Comparison of ENCODE assay signal across 8 mouse cellular contexts in the genomic region with DNA sequence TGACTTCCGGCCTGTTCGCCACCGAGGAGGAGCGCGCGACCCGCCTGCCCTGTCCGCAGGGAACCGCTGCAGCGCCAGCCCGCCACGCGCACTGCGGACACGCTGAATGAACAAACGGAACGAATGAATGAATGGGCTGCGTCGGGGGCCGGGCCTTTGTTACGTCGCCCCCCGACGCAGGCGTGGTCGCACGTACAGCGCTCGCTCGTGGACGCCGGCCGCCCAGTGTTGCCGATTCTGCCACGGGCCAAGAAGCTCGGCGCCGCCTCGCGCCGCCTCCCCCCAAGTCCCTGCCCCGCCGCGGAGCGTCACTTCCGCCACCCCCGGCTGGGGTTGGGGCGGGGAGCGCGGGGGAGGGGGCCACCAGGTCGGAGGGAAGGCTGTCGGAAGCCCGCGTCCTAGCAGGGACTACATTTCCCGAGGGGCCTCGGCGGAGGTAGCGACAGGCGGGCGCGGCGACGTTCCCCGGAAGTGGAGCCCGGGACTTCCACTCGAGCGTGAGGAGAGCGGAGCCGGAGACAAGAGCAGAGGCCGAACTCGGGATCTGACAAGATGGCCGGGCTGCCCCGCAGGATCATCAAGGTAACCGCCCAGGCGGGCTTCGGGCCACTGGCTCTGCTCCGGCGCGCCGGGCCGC. TPM values are rescaled to one million over a fixed set of nuclear protein-coding genes. Genes with fewer than 3 reads are reported as not detected.
DNase-seq lines count a peak whose midpoint lies in the region; ATAC-seq lines count a peak whose summit lies in the region.

A gene (plus strand): TSS at position 490 of the 637 bp plus-strand sequence.

- H3K27me3 ChIP-seq in hindbrain, embryonic 14.5 days (ENCODE audit: control insufficient read depth, insufficient read depth, low read length) = no peaks in the 10 kb centered on the region

- H3K9ac ChIP-seq in hindbrain, embryonic 14.5 days = peak within 1 kb of the TSS; percentile 96

- peaks cover 18% of the 10 kb centered on the region for H3K4me1 ChIP-seq in hindbrain, embryonic 14.5 days (replicated peaks; ENCODE audit: control insufficient read depth, insufficient read depth, low read length)

- peak; percentile 98 for DNase-seq in R1 (ENCODE audit: low read depth, low spot score)
- peak; percentile 98 to 99 for DNase-seq in cerebellum, postnatal 25 days
- peak; percentile 95 to 96 for DNase-seq in frontal cortex, postnatal 25 days (ENCODE audit: low spot score in 2 of 2)
- peak; percentile 96 for DNase-seq in hindbrain, embryonic 14.5 days (ENCODE audit: low spot score)
- peak; percentile 98 to 99 for DNase-seq in layer of hippocampus, postnatal 36 days
- DNase-seq in lung, postnatal 36 days = peak; percentile 97
- peak; percentile 99 for DNase-seq in retina, postnatal 1 day
- peak; percentile 90 to 98 for DNase-seq in urinary bladder, adult 18-20 months (ENCODE audit: low spot score in 2 of 2)

- H3K4me2 ChIP-seq in hindbrain, embryonic 14.5 days (replicated peaks) = peak within 1 kb of the TSS; percentile 88

- peak within 1 kb of the TSS; percentile 95 for H3K27ac ChIP-seq in hindbrain, embryonic 14.5 days

- peak within 1 kb of the TSS; percentile 99 for H3K4me3 ChIP-seq in hindbrain, embryonic 14.5 days (replicated peaks; ENCODE audit: low read length)

- WGBS in hindbrain, embryonic 14.5 days = under 1% methylated on average over 77 of the region's 81 CpGs

- 0 out of 2 replicates have a peak, but pooled peaks cover 4% of the 10 kb centered on the region for H3K36me3 ChIP-seq in hindbrain, embryonic 14.5 days (replicated peaks; ENCODE audit: control insufficient read depth, insufficient read depth)

- no peaks in the 10 kb centered on the region for H3K9me3 ChIP-seq in hindbrain, embryonic 14.5 days (ENCODE audit: control insufficient read depth, low read length)

- ATAC-seq in hindbrain, embryonic 14.5 days (ENCODE audit: low FRiP score) = peak; percentile 97

RNA-seq across cellular contexts. Expression of the gene that starts here (rescaled TPM):
- polyA plus RNA-seq in hindbrain, embryonic 14.5 days (2014; fragmentation: Nextera tagmentation; extraction: Ambion mirVana) = 371 and 400 TPM in 2 replicates
- total RNA-seq in layer of hippocampus, postnatal 36 days (2021) = 100 to 1,000 TPM; 192 to 202 TPM

Comparison
In these comparisons a context has a peak if more than half of its experiments do, and no peak if none do; other contexts are left out.
1. Peak in every context shown above with its lines: DNase-seq, ATAC-seq, H3K4me3 ChIP-seq and H3K27ac ChIP-seq.